Mouse (Mus musculus) cerebellum, postnatal 10 days (tissue): ENCODE measurements around the gene Plk1.

ENCODE experiments used
- DNase-seq, 2 experiments: peaks; one replicate each; pipeline ENCODE4 v3.0.0; 2021; ENCODE audit warnings: mixed read lengths in 2 of 2

The Plk1 gene

GRCm38 (mm10) chr7:122193919-122194318, 34.7 kb downstream of the Plk1 start:
- DNase-seq: no peak

GRCm38 (mm10) chr7:122196771-122197170, 37.5 kb downstream of the Plk1 start:
- DNase-seq: no peak

GRCm38 (mm10) chr7:122197306-122197705, 38.1 kb downstream of the Plk1 start:
- DNase-seq: peak; percentile 75 to 79

- DNase-seq: peak; percentile 66 to 78
These were observed 40.1 kb downstream of the Plk1 start for GRCm38 (mm10) chr7:122199296-122199695.

GRCm38 (mm10) chr7:122203936-122204335, 44.7 kb downstream of the Plk1 start:
- no peak for DNase-seq

- no peak for DNase-seq
These were observed 46.9 kb downstream of the Plk1 start for GRCm38 (mm10) chr7:122206121-122206520.

- no peak for DNase-seq
These were observed 49.2 kb downstream of the Plk1 start for GRCm38 (mm10) chr7:122208276-122209021.

- peak in 1 of 2 experiments; percentile 18 for DNase-seq
These were observed 60.1 kb downstream of the Plk1 start, which contains the start of gene Chp2 for GRCm38 (mm10) chr7:122219315-122219801. Gene Chp2 (plus strand): TSS chr7:122219496.
